Mouse (Mus musculus) frontal cortex, postnatal 10 days (tissue): ENCODE results near the gene Smoc2.

Experiments
- DNase-seq, 2 experiments: peaks; one replicate each; pipeline ENCODE4 v3.0.0; 2022; ENCODE audit warnings: low spot score in 2 of 2, mixed read lengths in 1 of 2

Gene Smoc2

GRCm38 (mm10) chr17:14279966-14280300, 627 bp downstream of the Smoc2 start:
- no peak for DNase-seq

GRCm38 (mm10) chr17:14280425-14280833, 1.1 kb downstream of the Smoc2 start:
- no peak for DNase-seq

- DNase-seq = peak; percentile 26 to 83
These were observed 8.8 kb downstream of the Smoc2 start for GRCm38 (mm10) chr17:14288015-14288616.

GRCm38 (mm10) chr17:14293617-14294016, 14.3 kb downstream of the Smoc2 start:
- no peak for DNase-seq

- DNase-seq = no peak
These were observed 15.8 kb downstream of the Smoc2 start for GRCm38 (mm10) chr17:14295146-14295545.

GRCm38 (mm10) chr17:14300361-14300760, 21.1 kb downstream of the Smoc2 start:
- no peak for DNase-seq

GRCm38 (mm10) chr17:14301491-14302344, 22.4 kb downstream of the Smoc2 start:
- DNase-seq = no peak

GRCm38 (mm10) chr17:14302356-14302755, 23.1 kb downstream of the Smoc2 start:
- DNase-seq = no peak

GRCm38 (mm10) chr17:14303722-14304121, 24.4 kb downstream of the Smoc2 start:
- no peak for DNase-seq

GRCm38 (mm10) chr17:14309884-14310283, 30.6 kb downstream of the Smoc2 start:
- no peak for DNase-seq

GRCm38 (mm10) chr17:14312440-14312839, 33.1 kb downstream of the Smoc2 start:
- DNase-seq = no peak

- no peak for DNase-seq
These were observed 35.0 kb downstream of the Smoc2 start for GRCm38 (mm10) chr17:14314308-14314707.

- DNase-seq = no peak
These were observed 37.2 kb downstream of the Smoc2 start for GRCm38 (mm10) chr17:14316536-14316935.

GRCm38 (mm10) chr17:14317439-14317838, 38.1 kb downstream of the Smoc2 start:
- no peak for DNase-seq

GRCm38 (mm10) chr17:14326156-14326555, 46.9 kb downstream of the Smoc2 start:
- no peak for DNase-seq

GRCm38 (mm10) chr17:14328037-14328436, 48.7 kb downstream of the Smoc2 start:
- no peak for DNase-seq

GRCm38 (mm10) chr17:14330498-14330897, 51.2 kb downstream of the Smoc2 start:
- no peak for DNase-seq

- DNase-seq = no peak
These were observed 60.7 kb downstream of the Smoc2 start for GRCm38 (mm10) chr17:14339932-14340557.

GRCm38 (mm10) chr17:14340736-14341135, 61.4 kb downstream of the Smoc2 start:
- no peak for DNase-seq

GRCm38 (mm10) chr17:14342511-14342910, 63.2 kb downstream of the Smoc2 start:
- no peak for DNase-seq

GRCm38 (mm10) chr17:14343442-14343841, 64.1 kb downstream of the Smoc2 start:
- no peak for DNase-seq

- no peak for DNase-seq
These were observed 66.2 kb downstream of the Smoc2 start for GRCm38 (mm10) chr17:14345556-14345955.

- DNase-seq = no peak
These were observed 67.6 kb downstream of the Smoc2 start for GRCm38 (mm10) chr17:14346891-14347290.
